ENCODE assay signal across 8 mouse cellular contexts in the genomic region with DNA sequence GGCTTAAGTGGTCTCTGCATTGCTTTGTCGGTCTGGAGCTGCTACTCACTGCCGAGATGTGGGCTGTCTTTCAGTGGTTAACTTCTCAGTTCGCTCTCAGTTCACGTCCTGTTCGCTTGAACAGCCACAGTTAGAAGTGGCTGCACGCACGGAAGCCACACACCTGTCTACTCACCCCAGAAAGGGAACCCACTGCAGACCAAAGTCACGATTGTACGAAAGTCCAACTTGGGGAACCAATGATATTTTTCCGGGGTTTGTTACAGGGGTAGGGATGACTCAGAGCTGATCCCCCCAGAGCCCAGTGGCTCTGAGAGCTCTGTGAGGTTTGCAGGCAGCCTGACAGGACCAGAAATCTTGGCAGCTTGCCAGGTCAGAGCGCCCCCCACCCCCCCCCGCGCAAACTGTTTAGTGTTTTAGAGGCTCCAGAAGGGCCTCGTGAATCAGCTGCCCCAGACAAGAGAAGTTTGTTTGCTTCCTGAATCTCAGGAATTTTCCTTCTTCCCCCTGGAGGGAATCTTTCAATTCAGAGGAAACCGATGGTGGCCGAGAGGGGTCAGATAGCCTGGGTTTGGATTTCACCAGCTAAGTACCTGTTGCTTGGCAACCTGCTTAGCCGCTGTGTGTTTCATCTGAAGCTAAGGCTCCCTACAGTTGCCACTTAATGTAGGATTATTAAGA.
DNase-seq lines count a peak whose midpoint lies in the region; ATAC-seq and TF ChIP-seq lines count a peak whose summit lies in the region.

No protein-coding gene starts in this region.

- H3K4me2 ChIP-seq in forebrain, embryonic 11.5 days (ENCODE audit: low read depth, low read length, severe bottlenecking) = peak overlapping the region; percentile 58
- peak overlapping the region; percentile 61 for H3K4me2 ChIP-seq in lung, embryonic 16.5 days (ENCODE audit: low read depth, low read length)

- under 1% methylated on average over 17 of the region's 17 CpGs for WGBS in forebrain, embryonic 11.5 days
- WGBS in lung, embryonic 16.5 days = 0% methylated on average over 17 of the region's 17 CpGs

- no peaks in the 10 kb centered on the region for H3K4me1 ChIP-seq in forebrain, embryonic 11.5 days (replicated peaks; ENCODE audit: control insufficient read depth, insufficient read depth, low read length)
- no peaks in the 10 kb centered on the region for H3K4me1 ChIP-seq in lung, embryonic 16.5 days (replicated peaks; ENCODE audit: control insufficient read depth, insufficient read depth, low read length)

- TF ChIP-seq CTCF in layer of hippocampus, adult 2 months (conservative IDR thresholded peaks at IDR 0.05) = no peak

- H3K27me3 ChIP-seq in forebrain, embryonic 11.5 days (ENCODE audit: control insufficient read depth, insufficient read depth, low read length) = peaks cover 31% of the 10 kb centered on the region
- no peaks in the 10 kb centered on the region for H3K27me3 ChIP-seq in lung, embryonic 16.5 days (ENCODE audit: control insufficient read depth, insufficient read depth, low read depth, low read length)

- no peaks in the 10 kb centered on the region for H3K9me3 ChIP-seq in forebrain, embryonic 11.5 days (ENCODE audit: control insufficient read depth, low read length)
- no peaks in the 10 kb centered on the region for H3K9me3 ChIP-seq in lung, embryonic 16.5 days (ENCODE audit: control insufficient read depth, low read length)

- peak; percentile 90 for ATAC-seq in forebrain, embryonic 11.5 days (replicated peaks; ENCODE audit: low FRiP score)
- ATAC-seq in lung, embryonic 16.5 days (ENCODE audit: low read depth) = peak; percentile 80

- H3K36me3 ChIP-seq in forebrain, embryonic 11.5 days (ENCODE audit: control insufficient read depth, insufficient read depth, low read length) = no peaks in the 10 kb centered on the region
- H3K36me3 ChIP-seq in lung, embryonic 16.5 days (ENCODE audit: control insufficient read depth, insufficient read depth, low read length) = no peaks in the 10 kb centered on the region

- peak overlapping the region; percentile 34 for H3K4me3 ChIP-seq in forebrain, embryonic 11.5 days (ENCODE audit: low read depth, low read length)
- H3K4me3 ChIP-seq in layer of hippocampus, adult 2 months = peak overlapping the region; percentile 52
- peak overlapping the region; percentile 55 for H3K4me3 ChIP-seq in lung, embryonic 16.5 days (ENCODE audit: low read length)

- DNase-seq in ES-CJ7 (ENCODE audit: low read depth, low spot score) = peak; percentile 91
- peak; percentile 69 for DNase-seq in brain, adult 2 months (ENCODE audit: low read depth, low spot score)
- DNase-seq in forebrain, embryonic 11.5 days (ENCODE audit: low spot score) = peak; percentile 92
- peak; percentile 3 to 20 for DNase-seq in heart, postnatal 36 days
- DNase-seq in layer of hippocampus, adult 2 months (ENCODE audit: low spot score in 2 of 2) = peak in 1 of 2 experiments; percentile 46
- DNase-seq in ovary, postnatal 10 days (ENCODE audit: low spot score) = peak; percentile 59
- DNase-seq in yolk sac, embryonic 10.5 days (ENCODE audit: low spot score) = peak; percentile 79

- intact Hi-C loops in heart, postnatal 36 days (cut with DNase I) = no loop called here

- no peak overlapping the region for H3K27ac ChIP-seq in forebrain, embryonic 11.5 days (ENCODE audit: low read depth, low read length)
- peak overlapping the region; percentile 67; the same call in 1 of the 2 replicates for H3K27ac ChIP-seq in layer of hippocampus, adult 2 months
- H3K27ac ChIP-seq in lung, embryonic 16.5 days (ENCODE audit: low read length) = peak overlapping the region; percentile 68

- H3K9ac ChIP-seq in forebrain, embryonic 11.5 days (ENCODE audit: low read length) = peak overlapping the region; percentile 55
- H3K9ac ChIP-seq in lung, embryonic 16.5 days (ENCODE audit: low read length) = peak overlapping the region; percentile 70
